Mouse (Mus musculus) urinary bladder, postnatal 4 days (tissue): Measurements from ENCODE around the gene Olfr224.
"Not testable (repeated sequence)": the region's sequence is repeated elsewhere in the genome, so short reads cannot be mapped to it uniquely, and the experiment has no call there.

Source experiments
- DNase-seq, 2 experiments: peaks; one replicate each; pipeline ENCODE4 v3.0.0; 2021 to 2022; ENCODE audit warnings: low spot score in 2 of 2

Gene Olfr224

DNA sequence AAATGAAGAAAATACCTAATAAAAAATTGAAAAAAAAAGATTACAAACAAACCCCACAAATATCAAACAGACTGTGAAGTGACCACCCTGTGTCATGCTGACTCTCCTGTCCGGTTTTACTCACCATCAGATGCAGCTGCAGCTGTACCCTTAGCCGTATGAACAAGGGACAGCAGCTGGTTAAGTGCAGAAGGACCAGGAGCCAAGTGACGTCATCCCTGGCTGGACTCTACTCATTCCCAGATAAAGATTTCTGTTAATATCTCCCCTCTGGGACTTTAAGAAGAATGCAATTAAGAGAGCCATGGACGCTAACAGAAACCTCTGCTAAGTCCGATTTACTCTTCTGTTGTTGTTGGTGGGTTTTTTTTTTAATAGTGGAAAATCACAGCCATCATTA, at the start of gene Olfr224:
Gene Olfr224 (minus strand): TSS at position 149 of the 400 bp plus-strand sequence.
- DNase-seq: no peak

DNA sequence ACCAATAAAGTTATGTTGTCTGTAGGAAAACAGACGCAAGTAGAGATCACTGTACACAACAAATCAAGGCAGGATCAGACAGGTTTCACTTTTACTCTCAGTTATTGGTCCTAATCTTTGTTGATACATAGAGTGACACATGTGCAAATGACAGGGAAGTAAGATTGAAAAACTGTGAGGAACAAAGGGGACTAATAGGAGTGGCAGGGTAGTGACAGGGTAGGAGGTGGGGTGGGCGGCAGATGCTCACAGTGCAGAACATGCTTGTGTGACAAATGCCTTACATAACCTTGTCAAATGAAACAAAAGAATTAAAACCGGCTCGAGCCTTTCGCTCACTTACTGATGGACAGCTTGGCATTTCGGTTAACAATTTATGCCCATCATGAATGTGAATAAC, 48.4 kb upstream of the Olfr224 start:
- no peak for DNase-seq

DNA sequence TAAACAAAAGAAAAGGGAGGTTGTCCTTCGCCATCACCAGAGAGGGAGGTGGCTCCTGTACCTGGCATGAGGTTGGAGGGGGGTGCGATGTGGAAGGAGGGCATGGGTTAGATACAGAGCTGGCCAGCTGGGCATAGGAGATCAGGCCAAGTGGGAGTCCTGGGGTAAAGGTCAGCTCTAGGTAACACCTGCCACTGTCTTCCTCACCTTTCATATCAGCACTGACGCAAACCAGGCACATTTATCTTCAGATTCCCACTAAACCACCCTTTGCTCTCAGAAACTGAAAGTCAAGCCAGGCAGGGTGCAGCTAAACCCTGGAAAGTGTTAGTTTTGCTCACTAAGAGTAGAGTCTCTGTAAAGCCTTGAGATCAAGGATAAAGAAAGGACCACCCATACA, 48.0 kb upstream of the Olfr224 start:
- DNase-seq: no peak

DNA sequence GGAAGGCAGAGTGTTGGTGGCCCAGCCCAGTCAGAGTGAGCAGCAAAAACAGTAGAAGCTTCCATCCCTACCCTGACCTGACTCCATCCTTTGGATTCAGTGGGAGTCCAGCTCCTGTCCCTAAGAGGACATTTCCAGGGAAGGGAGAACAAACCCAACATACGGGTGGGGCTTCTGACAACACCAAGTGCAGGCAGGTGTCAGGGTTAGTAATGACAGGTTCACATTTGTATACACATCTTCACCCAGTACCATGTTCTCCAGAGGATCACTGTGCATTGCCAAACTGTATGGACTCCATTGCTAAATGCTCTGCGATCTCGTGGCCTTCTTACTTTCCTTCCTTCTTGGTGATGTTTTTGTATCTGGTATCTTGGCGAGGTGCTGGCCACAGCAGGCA, 45.6 kb upstream of the Olfr224 start, which contains the start of gene 2210407C18Rik:
Gene 2210407C18Rik (minus strand): TSS at position 101 of the 400 bp plus-strand sequence.
- no peak for DNase-seq

DNA sequence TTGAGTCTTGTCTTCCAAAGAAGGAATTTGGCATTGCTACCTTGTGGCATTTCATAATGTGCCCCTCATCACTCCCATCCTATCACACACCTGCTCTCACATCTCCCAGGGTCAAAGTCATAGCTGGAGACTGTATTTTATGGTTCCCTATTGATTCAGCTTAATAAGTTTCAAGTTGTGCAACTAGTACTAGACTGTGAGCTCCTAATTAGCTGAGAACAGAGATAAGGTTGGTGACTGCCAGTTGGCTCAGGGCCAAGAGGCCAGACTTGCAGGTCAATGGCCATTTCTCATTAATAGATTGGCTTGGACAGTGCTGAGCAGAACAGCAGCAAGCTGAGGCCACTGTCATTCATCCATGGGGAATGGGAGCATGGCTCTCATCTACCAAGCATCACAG, 44.2 kb upstream of the Olfr224 start:
- no peak for DNase-seq

DNA sequence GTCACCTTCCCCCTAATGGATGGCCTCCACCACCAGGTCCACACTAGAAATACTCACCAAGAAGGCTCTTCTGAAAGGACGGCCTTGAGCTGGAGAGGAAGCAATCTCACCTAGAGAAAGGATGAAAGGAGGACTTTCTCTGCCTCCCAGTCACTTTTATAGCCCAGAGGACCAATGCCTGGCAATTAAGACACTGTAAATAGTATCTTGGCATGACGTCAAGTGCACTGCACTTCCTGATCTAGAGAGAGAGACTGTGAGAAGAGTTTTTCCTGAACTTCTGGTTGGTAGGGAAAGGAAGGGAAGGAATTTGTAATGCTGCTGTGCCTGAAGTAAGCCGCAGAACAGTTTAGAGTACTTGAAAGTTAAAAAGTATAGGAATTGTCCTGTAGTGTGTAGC, 43.0 kb upstream of the Olfr224 start:
- no peak for DNase-seq

DNA sequence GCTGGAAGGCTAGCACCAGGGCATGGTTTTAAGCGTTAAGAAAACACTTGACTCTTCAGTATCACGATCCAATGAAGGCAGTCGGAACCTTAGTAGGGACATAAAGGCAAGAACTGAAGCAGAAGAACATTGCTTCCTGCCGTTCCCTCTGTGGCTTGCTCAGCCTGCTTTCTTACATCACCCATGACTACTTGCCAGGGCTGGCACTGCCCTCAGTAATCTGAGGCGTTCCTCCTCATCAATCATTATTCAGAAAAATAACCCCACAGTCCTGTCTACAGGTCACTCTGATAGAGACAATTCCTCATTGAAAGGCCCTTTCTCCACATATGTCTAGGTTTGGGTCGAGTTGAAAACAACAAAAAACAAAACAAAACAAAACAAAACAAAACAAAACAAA, 36.7 kb upstream of the Olfr224 start:
- no peak for DNase-seq

DNA sequence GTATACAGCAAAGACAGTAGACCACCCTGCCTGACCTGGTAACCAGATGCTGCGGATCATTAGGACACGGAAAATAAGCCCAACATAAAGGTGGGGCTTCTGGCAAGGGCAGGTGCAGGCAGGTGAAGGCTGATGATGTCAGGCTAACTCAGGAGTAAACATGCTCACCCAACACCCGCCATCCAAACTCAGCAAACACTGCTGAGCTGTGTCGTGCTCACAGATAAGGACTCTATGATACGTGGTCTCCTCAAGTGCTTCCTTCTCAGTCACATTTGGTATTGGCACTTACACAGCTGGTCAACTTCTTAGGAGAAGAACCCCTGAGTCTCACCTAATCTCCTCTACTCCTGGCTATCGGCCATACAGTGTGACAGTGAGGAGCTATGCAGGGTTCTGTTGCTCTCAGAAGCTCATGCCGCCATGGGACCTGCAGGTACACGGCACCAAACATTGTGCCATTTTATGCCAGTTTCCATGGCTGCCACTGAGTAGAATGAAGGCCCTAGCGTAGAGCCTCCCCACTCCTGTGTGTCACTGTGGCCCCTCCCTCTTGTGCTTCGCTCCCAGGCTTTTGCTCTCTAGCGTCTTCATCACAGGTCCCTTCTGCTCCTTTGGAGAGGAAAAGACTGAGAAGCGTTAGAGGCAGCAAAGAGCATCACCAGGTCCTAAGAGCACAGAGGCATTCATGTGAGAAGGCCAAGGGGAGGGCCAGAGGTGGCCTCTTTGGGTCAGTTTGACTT, 36.0 kb upstream of the Olfr224 start:
- DNase-seq: no peak

DNA sequence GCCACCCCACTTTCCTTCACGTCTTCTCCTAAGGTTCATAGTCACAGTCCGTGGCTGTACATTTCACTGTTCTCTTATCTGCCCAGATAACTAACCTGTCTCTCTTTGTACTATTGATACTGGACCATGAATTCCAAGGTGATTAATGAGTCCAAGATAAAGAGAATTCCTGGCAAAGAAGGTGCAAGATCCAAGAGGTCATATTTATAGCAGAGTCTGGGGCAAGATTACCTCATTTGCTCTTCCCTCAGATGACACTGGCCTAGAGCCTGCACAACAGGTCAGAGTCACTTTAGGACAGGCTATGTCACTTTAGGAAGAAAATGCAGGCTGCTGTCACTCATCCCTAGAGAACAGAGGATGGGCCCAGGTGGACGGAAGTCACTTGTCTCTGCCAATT, 34.9 kb upstream of the Olfr224 start:
- DNase-seq: no peak

DNA sequence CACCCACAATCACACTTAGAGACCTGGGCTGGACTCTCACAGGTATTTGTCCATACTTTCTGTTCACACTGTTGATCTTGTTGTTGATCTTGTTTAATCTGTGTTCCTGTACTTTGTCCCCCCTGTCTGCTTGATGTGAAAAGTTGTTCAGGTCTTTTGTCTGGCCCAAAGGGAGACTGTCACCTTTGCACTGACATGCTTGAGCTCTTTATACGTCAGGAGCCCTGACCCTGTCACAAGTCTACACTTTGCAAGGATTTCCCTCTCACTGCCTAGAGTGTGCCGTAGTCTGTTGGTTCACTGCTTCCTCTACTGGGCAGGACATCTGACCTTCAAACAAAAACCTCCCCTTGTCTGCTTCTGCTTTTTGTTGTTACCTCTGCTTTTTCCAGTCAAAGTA, 34.3 kb upstream of the Olfr224 start:
- no peak for DNase-seq

DNA sequence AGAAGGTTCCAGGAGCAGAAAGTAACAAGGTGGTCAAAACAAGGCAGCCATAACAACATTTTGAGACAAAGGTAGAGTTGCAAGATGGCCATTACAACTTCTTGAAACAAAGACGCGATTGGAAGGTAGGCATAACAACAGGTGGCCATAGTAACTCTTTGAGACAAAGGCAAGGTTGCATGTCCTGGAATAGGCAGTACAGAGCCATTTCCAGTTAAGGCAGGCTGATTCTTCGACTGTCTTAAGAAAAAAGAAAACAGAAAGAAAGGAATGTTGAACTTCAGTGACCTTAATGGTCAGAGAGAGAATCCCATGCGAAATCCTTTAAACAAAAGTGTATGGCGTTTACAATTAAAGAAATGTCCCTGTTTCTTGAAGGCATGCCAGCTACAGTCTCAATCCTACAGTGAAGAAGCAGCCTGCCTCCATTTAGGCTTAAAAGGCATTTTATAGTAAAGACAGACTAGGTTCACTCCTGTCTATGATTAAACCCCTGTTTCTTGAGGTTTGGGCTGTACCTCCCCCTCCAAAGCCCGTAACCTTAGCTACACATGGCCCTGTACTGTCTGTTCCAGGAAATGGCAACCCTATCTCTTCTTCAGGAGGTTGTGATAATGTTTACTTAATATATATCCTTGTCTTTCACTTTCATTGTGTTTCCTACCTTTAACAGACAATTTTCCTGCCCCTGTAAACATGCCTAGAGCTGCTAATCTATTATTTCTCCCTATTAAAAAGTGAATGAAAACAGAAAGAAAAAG, 32.6 kb upstream of the Olfr224 start:
- no peak for DNase-seq

DNA sequence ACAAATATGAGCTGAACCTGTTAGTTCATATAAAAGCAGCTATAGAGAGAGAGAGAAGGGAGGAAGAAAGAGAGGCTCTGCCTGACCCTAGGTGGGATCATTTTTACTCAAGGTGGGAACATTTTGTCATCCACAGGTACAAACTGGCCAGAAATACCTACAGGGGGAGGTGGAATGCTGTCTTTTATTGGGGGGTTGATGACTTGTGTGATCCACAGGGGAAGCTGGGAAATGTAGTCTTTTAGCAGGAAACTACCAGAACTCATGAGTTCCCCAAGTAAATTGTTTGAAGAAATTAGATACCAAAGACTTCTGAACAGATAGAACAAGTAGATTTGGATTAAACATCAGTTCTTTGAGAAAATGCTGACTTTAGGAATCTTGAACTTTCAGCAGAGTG, 31.7 kb upstream of the Olfr224 start:
- DNase-seq: no peak

DNA sequence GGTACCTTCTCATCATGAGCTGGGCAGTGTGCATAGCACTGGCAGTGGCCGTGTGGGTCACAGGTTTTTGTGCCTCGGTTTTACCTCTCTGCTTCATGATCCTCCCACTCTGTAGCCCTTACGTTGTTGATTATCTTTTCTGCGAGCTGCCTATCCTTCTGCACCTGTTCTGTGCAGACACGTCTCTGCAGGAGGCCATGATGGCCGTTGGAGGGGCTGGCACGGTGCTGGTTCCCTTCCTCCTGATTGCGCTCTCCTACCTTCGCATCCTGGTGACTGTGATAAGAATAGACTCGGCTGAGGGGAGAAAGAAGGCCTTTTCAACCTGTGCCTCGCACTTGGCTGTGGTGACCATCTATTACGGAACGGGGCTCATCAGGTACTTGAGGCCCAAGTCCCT, 27.5 kb upstream of the Olfr224 start:
- DNase-seq: no peak

DNA sequence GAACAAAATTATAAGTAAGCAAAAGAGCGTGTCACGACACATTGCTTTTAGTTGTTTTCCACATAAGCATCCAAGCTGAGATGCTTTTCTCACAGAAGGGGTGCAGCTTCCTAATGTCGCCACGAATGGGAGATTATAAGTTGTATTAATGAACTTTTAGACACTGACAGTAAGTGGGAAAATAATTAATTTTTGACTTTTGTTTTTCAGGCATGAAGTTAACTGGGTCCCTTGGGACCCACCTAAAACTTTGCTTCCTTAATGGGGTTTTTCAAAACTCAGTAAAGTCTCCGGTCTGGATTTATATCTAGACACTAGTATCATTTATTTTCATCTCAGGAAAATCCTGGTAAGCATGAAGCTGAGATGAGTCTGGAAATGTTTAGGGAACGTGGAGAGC, 24.5 kb upstream of the Olfr224 start, which contains the start of gene Olfr324:
Gene Olfr324 (plus strand): TSS at position 301 of the 400 bp plus-strand sequence.
- no peak for DNase-seq

DNA sequence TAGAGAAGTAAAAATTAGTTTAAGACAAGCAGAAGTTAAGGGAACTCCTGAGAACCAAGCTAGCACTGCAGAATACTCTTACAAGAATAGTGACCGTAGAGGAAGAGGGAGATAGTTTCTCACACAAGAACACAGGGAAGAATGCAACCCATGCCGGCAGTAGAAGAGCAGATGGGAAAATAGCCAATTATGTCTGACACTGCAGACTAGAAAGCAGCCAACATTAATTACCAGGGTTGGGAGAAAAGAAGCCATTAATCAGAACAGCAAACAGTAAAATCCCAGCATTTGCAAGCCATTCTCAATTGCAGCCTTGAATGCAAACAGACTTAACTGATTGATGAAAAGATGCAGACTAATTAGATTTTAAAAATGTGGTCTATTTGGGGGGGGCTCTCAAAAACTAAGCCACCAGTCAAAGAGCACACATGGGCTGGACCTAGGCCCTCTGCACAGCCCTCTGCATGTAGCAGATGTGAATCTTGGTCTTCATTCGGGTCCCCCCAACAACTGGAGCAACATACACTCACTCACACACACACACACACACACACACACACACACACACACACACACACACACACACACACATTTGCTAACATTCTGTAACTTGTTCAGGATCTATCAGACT, 18.4 kb upstream of the Olfr224 start:
- DNase-seq: no peak

DNA sequence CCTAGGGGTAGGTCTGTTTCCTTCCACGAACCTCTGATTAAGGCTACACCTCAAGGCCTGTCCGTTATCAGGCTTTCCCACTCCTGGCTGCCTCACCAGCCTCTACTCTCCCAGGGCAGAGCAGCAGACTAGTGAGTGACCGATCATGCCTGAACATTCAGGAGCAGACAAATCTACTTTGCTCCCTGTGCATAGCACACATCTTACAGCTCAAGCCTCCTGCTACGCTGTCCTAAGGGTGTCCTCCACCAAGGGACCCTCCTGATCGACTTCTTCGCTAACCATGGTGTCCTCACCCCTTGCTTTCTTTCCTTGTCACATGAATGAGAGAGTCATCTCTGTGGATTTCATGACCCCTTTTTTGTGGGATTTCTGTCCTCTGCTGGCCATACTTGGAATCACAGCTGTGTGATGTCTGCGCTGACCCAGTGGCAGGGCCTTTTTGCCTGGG, 17.6 kb upstream of the Olfr224 start:
- DNase-seq: no peak

DNA sequence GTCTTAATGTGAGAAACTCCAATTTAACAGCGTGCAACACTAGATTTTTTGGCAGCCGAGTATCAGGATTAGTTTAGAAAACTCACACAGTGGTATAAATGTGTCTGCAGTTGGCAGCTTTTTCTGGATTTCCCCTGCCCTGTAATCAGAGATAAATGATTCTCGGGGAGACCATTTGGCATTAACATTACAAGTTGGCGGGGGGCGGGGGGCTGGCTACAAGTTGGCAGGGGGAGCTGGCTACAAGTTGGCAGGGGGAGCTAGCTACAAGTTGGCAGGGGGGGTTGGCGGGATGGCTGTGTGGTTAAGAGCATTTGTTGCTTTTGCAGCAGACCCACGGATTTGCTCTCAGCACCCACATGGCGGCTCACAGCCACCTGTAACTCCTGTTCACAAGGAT, 8.3 kb upstream of the Olfr224 start:
- no peak for DNase-seq

DNA sequence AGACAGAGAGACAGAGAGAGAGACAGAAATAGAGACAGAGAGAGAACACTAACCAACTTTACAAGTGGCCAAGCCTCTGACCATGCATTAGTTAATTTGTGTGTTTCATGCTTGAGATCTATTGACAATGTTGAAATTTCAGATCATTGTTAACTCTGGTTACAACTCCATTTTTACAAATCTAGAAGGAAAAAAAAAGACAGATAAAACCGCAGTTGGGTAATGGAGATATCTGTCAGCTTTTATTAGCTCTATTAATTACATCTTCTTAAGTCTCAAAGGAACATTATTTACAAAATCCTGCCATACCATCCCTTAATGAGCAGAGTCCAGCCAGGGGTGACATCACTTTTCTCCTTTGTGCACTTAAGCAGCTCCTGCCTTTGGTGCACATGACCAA, 7.1 kb upstream of the Olfr224 start, which contains the start of gene Olfr325:
Gene Olfr325 (plus strand): TSS at position 301 of the 400 bp plus-strand sequence.
- DNase-seq: no peak

DNA sequence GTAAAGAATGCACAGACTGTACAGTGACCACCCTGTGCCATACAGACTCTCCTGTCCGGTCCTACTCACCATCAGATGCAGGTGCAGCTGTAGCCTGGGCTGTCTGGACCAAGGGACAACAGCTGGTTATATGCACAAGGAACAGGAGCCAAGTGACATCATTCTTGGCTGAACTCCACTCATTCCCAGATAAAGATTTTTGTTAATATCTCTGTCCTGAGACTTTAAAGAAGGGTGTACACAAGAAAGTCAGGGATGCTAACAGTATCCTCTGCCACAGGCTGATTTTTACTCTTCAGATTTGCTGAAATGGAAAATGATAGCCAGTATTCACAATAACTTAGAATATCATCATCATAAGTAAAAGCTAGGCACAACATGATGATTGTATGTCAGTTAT, 14.8 kb downstream of the Olfr224 start, which contains the start of gene Olfr328:
Gene Olfr328 (minus strand): TSS at position 101 of the 400 bp plus-strand sequence.
- no peak for DNase-seq

DNA sequence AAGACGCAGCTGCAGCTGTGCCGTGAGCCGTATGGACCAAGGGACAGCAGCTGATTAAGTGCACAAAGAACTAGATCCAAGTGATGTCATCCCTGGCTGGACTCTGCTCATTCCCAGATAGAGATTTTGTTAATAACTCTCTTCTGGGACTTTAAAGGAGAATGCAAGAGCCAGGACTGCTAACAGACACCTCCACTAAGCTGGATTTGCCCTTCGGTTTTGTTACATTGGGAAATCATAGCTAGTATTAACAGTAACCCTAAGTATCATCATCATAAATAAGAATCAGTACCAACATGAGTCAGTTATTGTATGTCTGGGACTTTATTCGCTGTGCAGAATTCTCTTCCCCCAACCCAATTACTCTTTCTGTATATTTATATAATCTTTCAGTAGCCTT, 24.0 kb downstream of the Olfr224 start, which contains the start of gene Olfr329-ps:
Gene Olfr329-ps (minus strand): TSS at position 101 of the 400 bp plus-strand sequence.
- no peak for DNase-seq

DNA sequence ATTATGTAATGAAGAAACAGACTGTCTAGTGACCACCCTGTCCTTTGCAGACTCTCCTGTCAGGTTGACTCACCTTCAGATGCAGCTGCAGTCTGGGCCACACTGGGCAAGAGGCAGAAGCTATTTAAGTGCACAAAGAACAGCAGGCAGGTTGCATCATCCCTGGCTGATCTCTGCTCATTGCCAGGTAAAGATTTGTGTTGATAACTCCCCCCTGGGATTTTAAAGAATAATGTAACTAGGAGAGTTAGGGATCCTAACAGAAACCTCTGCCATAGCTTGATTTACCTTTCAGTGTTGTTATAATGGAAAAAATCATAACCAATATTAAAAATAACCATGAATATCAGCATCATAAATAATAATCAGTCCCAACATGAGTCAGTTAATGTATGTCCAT, 35.6 kb downstream of the Olfr224 start, which contains the start of gene Olfr330:
Gene Olfr330 (minus strand): TSS at position 101 of the 400 bp plus-strand sequence.
- DNase-seq: not testable (repeated sequence)

DNA sequence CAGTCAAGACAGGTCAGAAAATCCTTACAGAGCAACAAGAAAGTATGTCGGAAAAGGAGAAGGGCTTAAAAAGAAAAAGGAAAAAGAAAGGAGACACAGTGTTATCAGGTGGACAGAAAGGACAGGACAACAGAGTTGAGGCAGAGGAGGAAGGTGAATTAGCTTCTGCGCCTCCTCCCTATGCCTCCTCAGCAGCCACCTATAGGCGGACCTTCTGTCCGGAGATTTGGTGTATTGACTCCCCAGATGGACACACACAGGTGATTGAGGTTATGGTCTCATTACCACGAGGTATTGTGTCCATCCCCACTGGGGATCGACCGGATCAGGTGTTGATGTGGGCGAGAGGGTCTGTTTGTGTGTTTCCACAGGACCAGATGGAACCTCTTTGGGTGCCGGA, 50.6 kb downstream of the Olfr224 start:
- peak; percentile 46 to 80 for DNase-seq
